Mouse (Mus musculus) cortical plate, adult 2 months (tissue): ENCODE measurements around the gene Slc12a3. TPM values are rescaled to one million over a fixed set of nuclear protein-coding genes. Genes with fewer than 3 reads are reported as not detected.

Experiments used
- H3K27ac ChIP-seq: fragments of 200-500 bp; 2 replicates; pipeline ENCODE4 v1.5.1; 2012; ENCODE audit warnings: low read length, control low read depth, inconsistent platforms; ENCODE audit not compliant: insufficient read depth
- H3K4me1 ChIP-seq: fragments of 200-500 bp; 2 replicates; pipeline ENCODE4 v1.6.1; 2011; ENCODE audit warnings: low read length; ENCODE audit not compliant: control insufficient read depth, insufficient read depth
- H3K4me3 ChIP-seq: fragments of 200-500 bp; 2 replicates; pipeline ENCODE4 v1.5.1; 2011; ENCODE audit warnings: mild to moderate bottlenecking, low read length, control low read depth; ENCODE audit not compliant: insufficient read depth
- CTCF ChIP-seq: fragments of 200-500 bp; IDR thresholded peaks from 2 replicates; pipeline ENCODE4 v1.5.1; 2011; ENCODE audit warnings: mild to moderate bottlenecking, control low read depth, low read length; ENCODE audit not compliant: insufficient read depth; ENCODE audit errors: extremely low read depth
- POLR2A ChIP-seq: fragments of 200-500 bp; IDR thresholded peaks from 2 replicates; pipeline ENCODE4 v1.6.1; 2011; ENCODE audit warnings: mild to moderate bottlenecking, low read length, control low read depth; ENCODE audit not compliant: insufficient read depth; ENCODE audit errors: extremely low read depth
- polyA plus RNA-seq: library from polyadenylated mRNA; depleted of rRNA; stranded (reverse); fragments of >200 nt; gene quantifications from 2 replicates; pipeline ENCODE4 v1.2.3, GENCODE M21; 2012

The Slc12a3 gene
- polyA plus RNA-seq, 1 experiment: 1.0 TPM

- H3K27ac ChIP-seq: no peak overlapping the region
- TF ChIP-seq POLR2A: no peak
- TF ChIP-seq CTCF: no peak
- H3K4me3 ChIP-seq: no peak overlapping the region
- no peaks in the 10 kb centered on the region; the same call in 1 of the 2 replicates for H3K4me1 ChIP-seq
Measured at GRCm38 (mm10) chr8:94348425-94348824, 19.4 kb downstream of the Slc12a3 start.

- Histone ChIP-seq H3K4me1 (no peaks in the 10 kb centered on the region), H3K4me3 (no peak overlapping the region), H3K27ac (no peak overlapping the region)
- TF ChIP-seq CTCF: no peak
- no peak for TF ChIP-seq POLR2A
Measured at GRCm38 (mm10) chr8:94354069-94354531, 25.1 kb downstream of the Slc12a3 start.

- Histone ChIP-seq H3K4me3 (no peak overlapping the region), H3K27ac (no peak overlapping the region), H3K4me1 (no peaks in the 10 kb centered on the region)
- TF ChIP-seq CTCF (no peak), POLR2A (no peak)
Measured at GRCm38 (mm10) chr8:94354571-94354970, 25.6 kb downstream of the Slc12a3 start.

GRCm38 (mm10) chr8:94357220-94357619 is 28.2 kb downstream of the Slc12a3 start:
- no peak overlapping the region for H3K4me3 ChIP-seq
- TF ChIP-seq CTCF (no peak), POLR2A (no peak)
- no peaks in the 10 kb centered on the region for H3K4me1 ChIP-seq
- H3K27ac ChIP-seq: no peak overlapping the region

- H3K4me3 ChIP-seq: no peak overlapping the region
- no peak overlapping the region for H3K27ac ChIP-seq
- TF ChIP-seq POLR2A (no peak), CTCF (no peak)
- no peaks in the 10 kb centered on the region; the same call in 1 of the 2 replicates for H3K4me1 ChIP-seq
Measured at GRCm38 (mm10) chr8:94358541-94358940, 29.5 kb downstream of the Slc12a3 start.

- H3K4me1 ChIP-seq: no peaks in the 10 kb centered on the region; the same call in 1 of the 2 replicates
- no peak overlapping the region for H3K4me3 ChIP-seq
- no peak for TF ChIP-seq POLR2A
- no peak for TF ChIP-seq CTCF
- no peak overlapping the region for H3K27ac ChIP-seq
Measured at GRCm38 (mm10) chr8:94361774-94362431, 32.9 kb downstream of the Slc12a3 start.

GRCm38 (mm10) chr8:94362607-94363239 is 33.7 kb downstream of the Slc12a3 start:
- TF ChIP-seq CTCF (no peak), POLR2A (no peak)
- Histone ChIP-seq H3K27ac (peak overlapping the region; percentile 86), H3K4me1 (no peaks in the 10 kb centered on the region; the same call in 1 of the 2 replicates)

GRCm38 (mm10) chr8:94363288-94363688 is 34.3 kb downstream of the Slc12a3 start:
- Histone ChIP-seq H3K4me1 (no peaks in the 10 kb centered on the region; the same call in 1 of the 2 replicates), H3K4me3 (no peak overlapping the region), H3K27ac (peak overlapping the region; percentile 86)
- TF ChIP-seq POLR2A (no peak), CTCF (no peak)

More at GRCm38 (mm10) chr8:94362607-94363239, 33.7 kb downstream of the Slc12a3 start:
- no peak overlapping the region for H3K4me3 ChIP-seq

GRCm38 (mm10) chr8:94363906-94364305 is 34.9 kb downstream of the Slc12a3 start:
- TF ChIP-seq POLR2A (no peak), CTCF (no peak)
- Histone ChIP-seq H3K4me3 (no peak overlapping the region), H3K27ac (peak overlapping the region; percentile 47), H3K4me1 (no peaks in the 10 kb centered on the region; the same call in 1 of the 2 replicates)

- Histone ChIP-seq H3K4me1 (no peaks in the 10 kb centered on the region; the same call in 1 of the 2 replicates), H3K4me3 (no peak overlapping the region), H3K27ac (no peak overlapping the region; the same call in 1 of the 2 replicates)
- TF ChIP-seq CTCF: no peak
Measured at GRCm38 (mm10) chr8:94364686-94365312, 35.8 kb downstream of the Slc12a3 start.
